Mouse (Mus musculus) embryonic facial prominence, embryonic 15.5 days (tissue): Measurements from ENCODE around the gene Fmnl2. TPM values are rescaled to one million over a fixed set of nuclear protein-coding genes. Genes with fewer than 3 reads are reported as not detected.

Experiments used
- ATAC-seq: fragments of 200-750 bp; cut with Nextera tagmentation; 2 replicates; pipeline ENCODE4 v1.8.0; 2017; ENCODE audit warnings: low read depth, moderate TSS enrichment; ENCODE audit not compliant: insufficient number of reproducible peaks, low FRiP score, low TSS enrichment
- H3K27ac ChIP-seq: fragments of 300-500 bp; sonication (generic); replicated peaks from 2 replicates; pipeline ENCODE4 v1.5.1; 2015; ENCODE audit warnings: mild to moderate bottlenecking, inconsistent platforms
- H3K27me3 ChIP-seq: fragments of 300-500 bp; sonication (generic); 2 replicates; pipeline ENCODE4 v1.6.1; 2015; ENCODE audit warnings: inconsistent platforms
- H3K36me3 ChIP-seq: fragments of 300-500 bp; sonication (generic); 2 replicates; pipeline ENCODE4 v1.6.1; 2015; ENCODE audit warnings: mild to moderate bottlenecking, inconsistent platforms
- H3K4me1 ChIP-seq: fragments of 300-500 bp; sonication (generic); 2 replicates; pipeline ENCODE4 v1.6.1; 2015; ENCODE audit warnings: inconsistent platforms
- H3K4me2 ChIP-seq: fragments of 300-500 bp; sonication (generic); replicated peaks from 2 replicates; pipeline ENCODE4 v1.6.1; 2015; ENCODE audit warnings: mild to moderate bottlenecking, inconsistent platforms
- H3K4me3 ChIP-seq: fragments of 300-500 bp; sonication (generic); replicated peaks from 2 replicates; pipeline ENCODE4 v1.5.1; 2015; ENCODE audit warnings: mild to moderate bottlenecking, inconsistent platforms
- H3K9ac ChIP-seq: fragments of 300-500 bp; sonication (generic); 2 replicates; pipeline ENCODE4 v1.6.1; 2015; ENCODE audit warnings: inconsistent platforms
- H3K9me3 ChIP-seq: fragments of 300-500 bp; sonication (generic); replicated peaks from 2 replicates; pipeline ENCODE4 v1.6.1; 2016; ENCODE audit warnings: inconsistent platforms
- WGBS: fragments of 180-500 bp; shearing (Covaris S2); methylation state at CpG from one replicate; pipeline ENCODE4 v1.1.7; 2015; 5-methylcytosine and 5-hydroxymethylcytosine counted together
- polyA plus RNA-seq: library from polyadenylated mRNA; unstranded; fragments of >200 nt; fragmentation: Nextera tagmentation; extraction: Ambion mirVana; gene quantifications from 2 replicates; pipeline ENCODE4 v1.2.1, GENCODE M21; 2015

Gene Fmnl2
- polyA plus RNA-seq, 1 experiment from 2014 or later: 8.1 TPM

DNA sequence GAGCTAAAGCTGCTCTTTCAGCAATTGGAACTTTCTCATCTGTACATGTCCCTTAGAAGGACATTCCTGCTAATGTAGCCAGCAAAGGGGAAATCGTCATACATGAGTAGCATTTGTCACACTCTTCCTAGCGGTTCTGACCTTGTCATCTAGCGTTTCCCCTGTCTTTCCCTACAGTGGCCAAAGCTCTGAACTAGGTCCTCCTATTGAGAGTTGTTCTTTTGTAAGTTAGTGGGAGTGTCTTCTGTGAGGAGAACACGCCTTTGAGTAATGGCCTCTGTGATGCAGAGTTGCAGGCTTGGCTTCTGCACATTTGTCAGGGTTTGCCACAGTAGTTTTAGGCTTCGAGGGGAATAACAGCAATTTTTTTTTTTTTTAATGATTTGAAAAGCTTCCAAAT, 250.9 kb downstream of the Fmnl2 start:
- H3K4me2 ChIP-seq: no peak overlapping the region
- no peaks in the 10 kb centered on the region for H3K27me3 ChIP-seq
- WGBS: 83% methylated on average over 5 of the region's 5 CpGs
- peaks cover 59% of the 10 kb centered on the region for H3K36me3 ChIP-seq
- H3K9me3 ChIP-seq: no peaks in the 10 kb centered on the region
- H3K9ac ChIP-seq: no peak overlapping the region
- H3K4me3 ChIP-seq: no peak overlapping the region
- H3K27ac ChIP-seq: no peak overlapping the region
- no peaks in the 10 kb centered on the region for H3K4me1 ChIP-seq
- no peak for ATAC-seq

GRCm38 (mm10) chr2:53121797-53122196, 264.1 kb downstream of the Fmnl2 start:
- H3K4me3 ChIP-seq: no peak overlapping the region
- H3K9me3 ChIP-seq: no peaks in the 10 kb centered on the region
- no peaks in the 10 kb centered on the region for H3K4me1 ChIP-seq
- no peak overlapping the region for H3K9ac ChIP-seq
- H3K4me2 ChIP-seq: no peak overlapping the region
- H3K27ac ChIP-seq: no peak overlapping the region
- 76% methylated on average over 5 of the region's 5 CpGs for WGBS
- H3K27me3 ChIP-seq: no peaks in the 10 kb centered on the region
- H3K36me3 ChIP-seq: peaks cover 51% of the 10 kb centered on the region
- ATAC-seq: no peak

DNA sequence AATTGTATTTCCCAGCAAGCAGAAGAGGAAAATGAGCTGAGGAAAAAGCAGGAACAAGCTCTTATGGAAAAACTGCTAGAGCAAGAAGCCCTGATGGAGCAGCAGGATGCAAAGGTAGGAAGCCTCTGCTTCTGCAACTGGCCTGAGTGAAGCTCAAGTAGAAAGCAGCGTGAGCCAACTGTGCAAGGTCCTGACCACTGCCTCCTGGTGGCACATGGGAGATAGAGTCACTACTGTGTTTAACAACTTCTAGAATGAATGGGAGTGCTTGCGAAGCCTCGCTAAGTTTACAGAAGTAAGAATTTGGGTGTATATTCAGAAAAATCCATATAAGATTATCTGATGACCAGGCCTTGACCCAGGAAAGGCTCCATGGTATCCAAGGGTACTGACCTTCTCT, 268.3 kb downstream of the Fmnl2 start:
- Histone ChIP-seq H3K4me1 (no peaks in the 10 kb centered on the region), H3K4me2 (no peak overlapping the region), H3K4me3 (no peak overlapping the region), H3K27ac (no peak overlapping the region), H3K27me3 (no peaks in the 10 kb centered on the region), H3K36me3 (peaks cover 54% of the 10 kb centered on the region), H3K9ac (no peak overlapping the region), H3K9me3 (no peaks in the 10 kb centered on the region)
- ATAC-seq: no peak
- 92% methylated on average over 3 of the region's 3 CpGs for WGBS

DNA sequence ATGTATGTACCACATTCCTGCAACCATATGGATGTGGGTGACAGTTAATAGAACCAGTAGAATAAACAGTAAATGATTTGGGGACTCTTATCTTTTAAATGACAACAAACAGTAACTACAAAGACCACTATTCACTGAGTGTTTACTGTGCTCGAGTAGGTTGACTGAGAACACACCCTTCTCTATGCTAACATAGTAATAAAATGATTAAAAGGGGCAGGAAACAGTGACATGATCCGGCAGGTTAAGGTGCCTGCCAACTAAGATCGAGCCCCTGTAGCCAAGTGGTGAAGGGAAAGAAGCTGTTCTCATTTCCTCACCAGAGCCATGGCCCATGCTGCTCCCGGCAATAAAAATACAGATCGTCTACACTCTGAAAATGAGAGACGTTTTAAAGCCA, 271.4 kb downstream of the Fmnl2 start:
- 77% methylated on average over 6 of the region's 6 CpGs for WGBS
- Histone ChIP-seq H3K27ac (no peak overlapping the region), H3K27me3 (no peaks in the 10 kb centered on the region), H3K9ac (no peak overlapping the region), H3K4me2 (no peak overlapping the region), H3K4me1 (no peaks in the 10 kb centered on the region), H3K4me3 (no peak overlapping the region), H3K36me3 (peaks cover 53% of the 10 kb centered on the region), H3K9me3 (no peaks in the 10 kb centered on the region)
- ATAC-seq: no peak

GRCm38 (mm10) chr2:53131567-53131966, 273.9 kb downstream of the Fmnl2 start:
- WGBS: 95% methylated on average over 9 of the region's 9 CpGs
- H3K9me3 ChIP-seq: no peaks in the 10 kb centered on the region
- H3K9ac ChIP-seq: no peak overlapping the region
- H3K27ac ChIP-seq: no peak overlapping the region
- H3K4me3 ChIP-seq: no peak overlapping the region
- peaks cover 40% of the 10 kb centered on the region for H3K36me3 ChIP-seq
- no peak overlapping the region for H3K4me2 ChIP-seq
- no peaks in the 10 kb centered on the region for H3K27me3 ChIP-seq
- no peak for ATAC-seq
- no peaks in the 10 kb centered on the region for H3K4me1 ChIP-seq

DNA sequence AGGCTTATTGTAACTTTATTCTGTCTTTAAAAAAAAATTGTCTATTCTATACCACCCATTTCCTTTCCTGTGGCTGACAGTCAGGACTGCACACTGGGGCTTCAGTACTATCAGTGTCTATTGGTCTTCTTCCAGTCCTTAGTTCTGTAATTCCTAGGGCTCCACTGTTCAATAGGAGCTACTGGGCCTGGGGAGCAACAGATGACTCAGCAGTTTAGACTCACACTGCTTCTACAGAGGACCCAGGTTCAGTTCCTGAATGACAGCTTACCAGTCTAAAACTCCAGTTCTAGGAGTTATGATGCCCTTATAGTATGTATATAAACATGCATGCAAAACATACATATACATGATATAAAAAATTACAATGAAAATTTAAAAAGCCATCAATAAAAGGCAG, 289.2 kb downstream of the Fmnl2 start:
- no peaks in the 10 kb centered on the region for H3K9me3 ChIP-seq
- no peak overlapping the region for H3K4me3 ChIP-seq
- ATAC-seq: no peak
- H3K36me3 ChIP-seq: peaks cover 27% of the 10 kb centered on the region
- no peak overlapping the region for H3K4me2 ChIP-seq
- no peak overlapping the region for H3K9ac ChIP-seq
- H3K4me1 ChIP-seq: no peaks in the 10 kb centered on the region
- no peaks in the 10 kb centered on the region for H3K27me3 ChIP-seq
- H3K27ac ChIP-seq: no peak overlapping the region

DNA sequence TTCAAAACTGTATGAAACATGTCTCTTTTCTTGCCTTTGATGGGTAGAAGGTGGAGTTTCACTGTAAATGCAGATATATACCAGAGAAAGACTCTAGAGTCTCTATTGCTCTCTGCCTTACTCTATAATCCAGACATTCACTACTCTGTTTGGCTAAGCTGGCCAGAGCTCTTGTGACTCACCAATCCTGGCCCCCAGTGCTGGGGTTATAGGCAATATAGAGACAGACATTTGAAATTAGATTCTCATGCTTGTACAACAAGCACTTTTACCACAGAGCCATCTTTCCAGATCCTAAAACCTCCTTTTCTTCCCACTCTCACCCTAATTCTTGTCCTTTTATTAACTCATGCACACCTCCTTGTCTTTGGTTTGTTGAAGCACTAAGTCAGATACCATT, 316.3 kb downstream of the Fmnl2 start:
- H3K36me3 ChIP-seq: peaks cover 11% of the 10 kb centered on the region; the same call in 1 of the 2 replicates
- H3K9me3 ChIP-seq: no peaks in the 10 kb centered on the region
- ATAC-seq: no peak
- H3K4me2 ChIP-seq: no peak overlapping the region
- no peak overlapping the region for H3K4me3 ChIP-seq
- H3K4me1 ChIP-seq: no peaks in the 10 kb centered on the region
- no peak overlapping the region for H3K9ac ChIP-seq
- no peak overlapping the region for H3K27ac ChIP-seq
- no peaks in the 10 kb centered on the region for H3K27me3 ChIP-seq

DNA sequence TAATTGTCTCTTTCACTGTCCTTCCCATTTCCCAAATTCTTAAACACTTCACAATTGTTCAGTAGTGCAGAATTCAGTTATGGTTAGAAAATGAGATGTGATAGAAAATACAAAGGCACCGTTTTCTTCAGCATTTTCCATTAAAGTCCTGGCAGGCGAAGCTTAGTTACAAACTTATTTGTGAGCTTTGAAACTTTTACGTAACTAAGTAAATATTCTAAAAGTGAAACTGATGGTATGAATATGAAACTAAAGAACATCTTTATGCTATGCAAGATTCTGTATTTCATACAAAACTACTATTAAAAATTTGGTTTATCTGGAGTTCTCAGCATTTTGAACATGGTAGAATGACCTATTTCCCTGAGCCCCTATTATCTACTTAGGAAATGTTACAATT, 321.3 kb downstream of the Fmnl2 start:
- WGBS: 83% methylated on average over 3 of the region's 3 CpGs
- Histone ChIP-seq H3K4me2 (no peak overlapping the region), H3K36me3 (peaks cover 12% of the 10 kb centered on the region; the same call in 1 of the 2 replicates), H3K27me3 (no peaks in the 10 kb centered on the region), H3K4me3 (no peak overlapping the region), H3K9ac (no peak overlapping the region), H3K4me1 (0 out of 2 replicates have a peak, but pooled peaks cover 3% of the 10 kb centered on the region), H3K27ac (no peak overlapping the region), H3K9me3 (no peaks in the 10 kb centered on the region)
- ATAC-seq: no peak

- 0 out of 2 replicates have a peak, but pooled peaks cover 8% of the 10 kb centered on the region for H3K36me3 ChIP-seq
- no peak overlapping the region for H3K27ac ChIP-seq
- H3K4me3 ChIP-seq: no peak overlapping the region
- H3K4me2 ChIP-seq: no peak overlapping the region
- ATAC-seq: no peak
- H3K4me1 ChIP-seq: 0 out of 2 replicates have a peak, but pooled peaks cover 3% of the 10 kb centered on the region
- H3K9me3 ChIP-seq: no peaks in the 10 kb centered on the region
- no peaks in the 10 kb centered on the region for H3K27me3 ChIP-seq
- H3K9ac ChIP-seq: no peak overlapping the region
These were observed 322.2 kb downstream of the Fmnl2 start for GRCm38 (mm10) chr2:53179876-53180275.

Other genes starting within 250 kb of the Fmnl2 start
- 2.2 and 2.3 TPM in 2 replicates for gene Cacnb4, start 181.0 kb upstream of the Fmnl2 start, polyA plus RNA-seq
- gene Stam2, start 115.6 kb upstream of the Fmnl2 start, polyA plus RNA-seq: 32.3 and 32.8 TPM in 2 replicates